Mouse (Mus musculus) CH12F3 (cell line): ENCODE data around the gene Prkar1b.

Source experiments
- in situ Hi-C: fragments of 300-500 bp; cut with MboI; formaldehyde crosslinking; loops from 2 replicates; pipeline ENCODE4 v1.14.3; 2020; ENCODE audit warnings: low sequenced_read_pairs

Prkar1b gene

DNA sequence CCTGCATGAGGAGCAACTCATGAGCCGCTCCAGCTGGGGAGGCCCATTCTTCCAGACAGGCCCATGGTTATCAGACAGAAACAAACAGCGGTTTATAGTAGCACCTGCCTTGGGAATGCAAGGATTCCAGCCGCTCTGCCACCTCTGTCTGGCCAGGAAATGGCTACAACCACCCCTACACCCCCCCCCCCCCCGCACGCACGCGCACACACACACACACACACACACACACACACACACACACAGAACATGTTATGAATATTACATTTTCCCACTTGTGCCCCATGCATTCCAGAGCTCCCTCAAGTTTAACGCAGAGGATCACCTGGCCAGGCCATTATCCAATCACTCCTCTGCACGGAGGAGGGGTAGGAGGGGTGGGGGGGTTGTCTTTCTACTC is 167.9 kb downstream of the Prkar1b start:
- in situ Hi-C loops: no loop called here

DNA sequence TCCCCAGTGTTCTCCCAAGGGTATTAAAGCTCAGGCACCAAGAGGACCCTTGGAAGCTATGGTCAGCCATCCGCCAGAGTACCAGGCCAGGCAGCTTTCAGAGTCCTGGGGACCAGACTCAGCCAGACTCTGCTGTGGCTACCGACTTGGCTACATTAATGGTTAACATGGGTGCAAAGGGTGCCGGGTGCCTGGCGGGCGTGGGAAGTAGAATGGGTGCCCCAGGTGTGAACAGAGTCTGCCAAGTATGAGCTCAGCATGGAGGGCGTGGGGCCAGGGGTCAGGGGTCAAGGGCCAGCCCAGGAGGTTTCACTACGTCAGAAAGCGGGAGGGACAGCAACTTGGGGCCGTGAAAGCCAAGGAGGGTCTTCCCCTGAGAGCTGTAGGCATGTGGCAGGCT is 169.2 kb downstream of the Prkar1b start:
- in situ Hi-C loops: no loop called here

DNA sequence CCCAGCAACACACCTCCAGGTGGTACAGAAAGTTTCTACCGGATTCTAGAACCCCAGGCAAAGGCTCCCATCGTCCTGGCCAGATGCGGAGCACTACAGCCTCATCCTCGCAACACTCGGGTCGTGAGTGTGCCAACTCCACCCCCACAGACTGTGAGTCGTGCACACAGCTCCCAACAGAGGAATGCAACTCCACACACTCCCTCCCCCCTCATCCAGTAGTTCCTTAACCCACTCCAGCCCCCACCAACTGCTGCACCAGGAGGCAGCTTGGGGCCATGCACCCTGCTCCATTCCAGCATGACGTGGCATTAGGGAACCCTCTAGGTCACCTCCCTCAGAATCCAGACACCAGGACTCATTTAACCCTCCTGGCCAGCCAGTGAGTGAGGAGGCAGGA is 170.0 kb downstream of the Prkar1b start:
- in situ Hi-C loops: no loop called here

DNA sequence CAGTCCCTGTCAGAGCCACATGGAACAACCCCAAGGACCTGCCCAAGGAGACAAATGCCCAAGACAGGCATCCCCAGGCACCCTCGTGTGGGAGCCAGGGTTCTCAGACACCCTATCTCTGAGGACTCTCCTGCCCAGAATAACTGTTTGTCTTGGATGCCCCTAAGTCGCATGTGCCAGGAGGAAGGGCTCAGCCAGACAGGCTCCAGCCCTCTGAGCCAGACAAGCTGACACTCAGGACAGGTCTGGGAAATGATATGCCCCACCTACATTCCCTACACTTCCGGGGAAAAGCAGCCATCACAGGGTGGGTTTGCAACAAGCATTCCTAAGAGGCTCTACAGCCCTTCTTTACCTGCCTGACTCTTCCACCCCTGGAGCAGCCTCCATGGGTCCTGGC is 172.0 kb downstream of the Prkar1b start:
- in situ Hi-C loops: no loop called here

DNA sequence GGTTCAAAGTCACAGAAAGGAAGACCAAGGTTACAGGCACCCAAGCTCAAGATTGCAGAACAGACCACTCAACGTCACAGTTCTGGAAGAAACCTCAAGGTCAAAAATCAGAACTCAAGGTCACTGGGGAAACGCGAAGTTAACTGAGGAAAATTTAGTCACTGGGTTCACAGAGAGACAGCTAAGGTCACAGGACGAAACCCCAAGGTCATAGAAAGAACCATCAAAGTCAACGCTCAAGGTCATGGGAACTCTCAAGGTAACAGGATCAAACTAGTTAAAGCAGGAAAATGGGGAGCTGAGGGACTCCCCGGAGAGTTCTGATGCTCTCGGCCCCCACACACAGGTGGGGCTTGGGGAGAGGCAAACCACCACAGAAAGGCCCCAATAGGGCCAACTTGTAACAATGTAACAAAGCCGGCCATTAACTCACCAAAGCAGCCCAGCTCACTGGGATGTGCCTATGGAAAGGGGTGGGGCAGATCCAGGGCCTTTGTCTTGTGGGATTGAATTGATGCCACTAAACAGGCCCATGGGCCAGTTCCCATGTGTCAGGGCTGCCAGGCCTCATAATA is 174.8 kb downstream of the Prkar1b start:
- in situ Hi-C loops: no loop called here

DNA sequence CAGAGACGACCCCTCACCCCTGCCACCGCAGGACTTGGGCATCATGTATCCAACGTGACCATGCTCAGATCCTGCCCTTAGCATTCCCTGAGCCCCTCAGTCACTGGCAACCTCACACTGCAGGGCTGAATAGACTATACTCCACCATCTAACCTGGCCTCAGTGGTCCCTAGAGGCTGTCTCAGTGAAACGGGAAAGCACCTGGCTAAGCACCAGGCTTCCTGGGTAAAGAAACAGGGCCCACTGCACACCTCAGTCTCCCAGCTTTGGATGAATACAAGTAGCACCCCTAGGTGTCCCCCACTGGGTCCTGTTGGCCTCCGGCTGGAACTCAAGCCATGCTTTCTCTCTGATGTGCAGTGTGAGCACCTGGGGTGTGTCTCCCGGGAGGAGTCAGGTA is 176.3 kb downstream of the Prkar1b start:
- in situ Hi-C loops: no loop called here

DNA sequence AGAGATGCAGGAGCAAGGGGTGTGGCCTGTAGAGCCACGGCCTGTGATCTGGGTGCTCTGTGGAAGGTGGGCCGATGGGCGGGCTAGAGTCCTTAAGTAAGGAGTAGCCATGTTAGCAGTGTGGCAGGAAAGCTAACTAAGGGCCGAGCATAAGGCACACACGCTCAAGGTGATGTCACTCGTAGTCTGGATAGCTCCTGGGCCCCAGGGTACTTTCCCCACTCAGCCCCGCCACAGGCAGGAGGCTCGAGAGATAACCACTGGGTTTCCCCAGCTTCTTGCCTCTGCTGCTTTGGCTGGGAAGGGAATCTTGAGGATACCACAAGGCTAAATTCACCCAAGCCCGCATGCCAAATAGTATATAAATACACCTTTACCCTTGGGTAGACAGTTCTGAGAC is 178.4 kb downstream of the Prkar1b start:
- in situ Hi-C loops: no loop called here

DNA sequence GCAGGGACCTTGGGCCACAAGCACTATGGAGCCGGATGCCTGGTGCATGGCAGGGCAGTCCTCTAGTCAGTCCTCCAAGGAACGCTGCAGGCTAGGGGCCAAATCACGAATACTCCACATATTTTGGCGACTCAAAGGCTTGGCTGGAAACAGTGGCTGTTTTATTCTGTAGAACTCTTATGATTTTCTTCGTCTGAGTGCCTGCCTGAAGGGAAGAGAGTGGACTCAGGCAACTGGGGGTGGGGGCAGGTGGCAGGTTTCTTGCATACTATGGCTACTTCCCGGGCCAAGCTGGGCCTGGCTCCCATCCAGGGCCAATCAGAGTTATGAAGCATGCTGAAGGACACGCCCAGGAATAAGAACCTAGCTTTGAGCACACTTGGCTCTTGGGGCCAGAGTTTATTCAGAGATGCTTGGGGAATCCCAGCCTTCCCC is 179.7 kb downstream of the Prkar1b start:
- in situ Hi-C loops: no loop called here
